14 mouse cellular contexts compared by ENCODE assay signal in genomic region chr4:12791786-12792674, GRCm38 (mm10).
DNase-seq lines count a peak whose midpoint lies in the region; ATAC-seq and TF ChIP-seq lines count a peak whose summit lies in the region.
"Had no signal": no experiment of that assay in that cellular context is flagged by ENCODE, and none has a peak within 500 bp of the region (broad histone marks: within the 10 kb centered on the region; RNA-seq: fewer than 3 reads in every experiment).

No protein-coding gene starts in this region.

- peak overlapping the region; percentile 23 for H3K4me2 ChIP-seq in forebrain, postnatal 0 days (ENCODE audit: low read depth)
- peak overlapping the region; percentile 21 for H3K4me2 ChIP-seq in midbrain, embryonic 12.5 days (replicated peaks)
- H3K4me2 ChIP-seq: limb, embryonic 15.5 days; lung, embryonic 14.5 days had no signal

- no peak overlapping the region for H3K27ac ChIP-seq in forebrain, postnatal 0 days (ENCODE audit: low read depth, low read length)
- peak overlapping the region; percentile 25 for H3K27ac ChIP-seq in midbrain, embryonic 12.5 days (replicated peaks)
- H3K27ac ChIP-seq: limb, embryonic 15.5 days had no signal

- H3K4me3 ChIP-seq in forebrain, postnatal 0 days (ENCODE audit: low read depth, low read length) = no peak overlapping the region
- no peak overlapping the region for H3K4me3 ChIP-seq in midbrain, embryonic 12.5 days
- H3K4me3 ChIP-seq: limb, embryonic 15.5 days had no signal

- no peak overlapping the region for H3K9ac ChIP-seq in forebrain, postnatal 0 days
- no peak overlapping the region for H3K9ac ChIP-seq in midbrain, embryonic 12.5 days (replicated peaks)
- H3K9ac ChIP-seq: limb, embryonic 15.5 days; lung, embryonic 14.5 days had no signal

- H3K27me3 ChIP-seq in forebrain, postnatal 0 days (ENCODE audit: insufficient read depth, low read length) = no peaks in the 10 kb centered on the region
- no peaks in the 10 kb centered on the region for H3K27me3 ChIP-seq in midbrain, embryonic 12.5 days
- H3K27me3 ChIP-seq: limb, embryonic 15.5 days; Patski had no signal

- no peaks in the 10 kb centered on the region for H3K36me3 ChIP-seq in forebrain, postnatal 0 days (ENCODE audit: insufficient read depth)
- no peaks in the 10 kb centered on the region for H3K36me3 ChIP-seq in midbrain, embryonic 12.5 days
- H3K36me3 ChIP-seq: limb, embryonic 15.5 days had no signal

- no peaks in the 10 kb centered on the region for H3K9me3 ChIP-seq in forebrain, postnatal 0 days (ENCODE audit: low read length)
- no peaks in the 10 kb centered on the region for H3K9me3 ChIP-seq in midbrain, embryonic 12.5 days
- H3K9me3 ChIP-seq: limb, embryonic 15.5 days had no signal

- DNase-seq in retina, postnatal 1 day = peak; percentile 15
- no peak for DNase-seq in retina, embryonic 14.5 days (ENCODE audit: low spot score)
- no peak for DNase-seq in forebrain, postnatal 0 days
- no peak for DNase-seq in heart, adult 11 months
- DNase-seq in adrenal gland, postnatal 10 days = no peak
- DNase-seq: adrenal gland, postnatal 14 days; heart, postnatal 10 days; lung, embryonic 14.5 days; thymus, postnatal 14 days had no signal

- TF ChIP-seq CTCF in forebrain, postnatal 0 days (IDR thresholded peaks at IDR 0.05; ENCODE audit: low read depth) = no peak

- WGBS in forebrain, postnatal 0 days = 30% methylated on average over 9 of the region's 9 CpGs
- whole genome bisulfite sequencing in midbrain, embryonic 12.5 days = 43% methylated on average over 9 of the region's 9 CpGs

- H3K4me1 ChIP-seq in forebrain, postnatal 0 days (ENCODE audit: insufficient read depth) = peaks cover 8% of the 10 kb centered on the region
- peaks cover 9% of the 10 kb centered on the region for H3K4me1 ChIP-seq in midbrain, embryonic 12.5 days
- H3K4me1 ChIP-seq: limb, embryonic 15.5 days had no signal

- peak; percentile 40; the same call in 1 of the 2 replicates for ATAC-seq in forebrain, postnatal 0 days
- ATAC-seq in midbrain, embryonic 12.5 days (ENCODE audit: low FRiP score, low read depth) = peak; percentile 87
- no peak for ATAC-seq in erythroblast, adult 5-6 weeks (replicated peaks; ENCODE audit: low FRiP score, poor library complexity, severe bottlenecking)
- ATAC-seq: intestine, postnatal 0 days; Patski had no signal
